Mouse (Mus musculus): ENCODE results near the gene Nanos3.

Nanos3 gene

DNA sequence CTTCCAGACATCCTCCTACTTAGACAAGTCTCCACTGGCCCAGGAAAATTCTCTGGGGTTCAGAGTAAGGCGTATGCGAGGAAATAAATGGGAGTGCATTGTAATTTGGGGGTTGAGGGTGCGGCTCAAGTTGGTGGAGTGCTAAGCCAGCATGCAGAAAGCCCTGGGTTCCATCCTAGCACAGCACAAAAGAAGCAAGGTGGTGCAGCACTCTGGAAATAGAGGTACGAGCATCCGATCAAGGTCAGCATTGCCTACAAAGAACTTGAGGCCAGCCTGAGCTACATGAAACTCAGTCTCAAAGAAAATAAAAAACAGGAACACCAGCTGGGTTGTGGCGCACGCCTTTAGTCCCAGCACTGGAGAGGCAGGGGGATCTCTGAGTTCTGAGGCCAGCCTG is at the start of gene Nanos3:
Nanos3 (minus strand) TSS at position 101 of the 400 bp plus-strand sequence.
- no peak for DNase-seq (ENCODE audit: extremely low spot score, low spot score)

- no peak for DNase-seq (ENCODE audit: extremely low spot score, low spot score)
These were observed 48.0 kb upstream of the Nanos3 start for GRCm38 (mm10) chr8:84233055-84233454.

DNA sequence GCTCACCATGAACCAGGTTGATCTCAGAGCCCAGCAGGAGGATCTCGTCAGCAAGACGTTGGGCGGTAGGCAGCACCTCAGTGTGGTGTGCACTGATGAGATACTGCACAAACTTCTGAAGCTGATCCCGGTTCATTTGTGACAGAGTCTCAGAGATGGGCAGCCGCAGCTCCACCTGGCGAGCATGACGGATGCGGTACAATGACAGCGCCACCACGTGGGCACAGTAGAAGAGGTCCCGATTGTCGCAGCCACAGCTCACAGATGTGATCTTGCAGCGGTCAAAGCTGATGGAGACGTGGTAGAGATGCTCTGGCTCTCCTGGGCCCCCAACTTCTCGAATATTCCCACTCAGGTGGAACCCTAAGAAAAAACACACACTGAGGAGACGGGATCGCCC is 45.7 kb upstream of the Nanos3 start:
- no peak for DNase-seq (ENCODE audit: extremely low spot score, low spot score)

GRCm38 (mm10) chr8:84223322-84224029 is 38.5 kb upstream of the Nanos3 start:
- no peak for DNase-seq (ENCODE audit: extremely low spot score, low spot score)

DNA sequence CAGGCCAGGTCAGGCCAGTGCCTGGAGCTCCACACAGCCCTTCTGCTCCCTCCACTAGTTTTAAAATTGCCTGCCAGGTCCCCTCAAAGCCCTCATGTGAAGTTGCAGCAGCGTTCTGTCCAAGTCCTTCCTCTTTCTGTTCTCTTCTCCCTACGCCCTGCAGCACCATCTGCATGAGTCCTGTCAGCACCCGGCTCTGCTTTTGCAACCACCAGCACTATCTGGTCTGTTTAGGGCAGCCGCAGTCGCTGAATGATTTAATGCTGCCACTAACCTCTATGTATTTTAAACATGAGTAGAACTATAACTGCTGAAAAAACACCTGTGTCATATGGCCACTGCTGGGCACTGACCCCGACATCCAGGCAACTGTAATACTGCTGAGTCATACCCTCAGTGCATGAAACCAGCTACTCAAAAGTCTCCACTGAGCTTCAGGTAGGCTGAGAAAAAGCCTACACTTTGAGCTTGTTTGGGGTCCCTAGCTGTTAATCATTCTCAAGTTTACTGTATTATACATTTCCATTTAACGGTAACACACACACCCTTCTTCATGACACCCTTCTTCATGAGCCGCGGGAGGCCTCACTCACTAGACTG is 37.6 kb upstream of the Nanos3 start:
- no peak for DNase-seq (ENCODE audit: extremely low spot score, low spot score)

DNA sequence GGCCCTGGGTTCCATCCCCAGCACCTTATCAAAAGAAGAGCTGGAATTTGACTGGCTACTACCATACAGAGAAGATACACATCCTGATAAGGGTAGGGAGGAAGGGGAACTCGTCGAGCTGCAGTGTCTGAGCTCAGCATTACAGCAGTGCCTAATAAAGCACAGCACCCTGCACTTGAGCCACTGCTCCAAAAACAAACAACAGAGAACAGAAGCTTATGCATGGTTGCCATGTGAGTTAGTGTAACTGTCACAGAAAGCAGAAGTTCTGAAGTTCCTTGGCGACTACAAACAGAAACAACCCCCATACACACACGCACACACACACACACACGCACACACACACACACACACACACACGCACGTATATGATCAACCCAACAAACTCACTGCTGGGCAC is 35.1 kb upstream of the Nanos3 start:
- DNase-seq (ENCODE audit: extremely low spot score, low spot score): no peak

GRCm38 (mm10) chr8:84218143-84218542 is 33.1 kb upstream of the Nanos3 start:
- DNase-seq (ENCODE audit: extremely low spot score, low spot score): no peak

DNA sequence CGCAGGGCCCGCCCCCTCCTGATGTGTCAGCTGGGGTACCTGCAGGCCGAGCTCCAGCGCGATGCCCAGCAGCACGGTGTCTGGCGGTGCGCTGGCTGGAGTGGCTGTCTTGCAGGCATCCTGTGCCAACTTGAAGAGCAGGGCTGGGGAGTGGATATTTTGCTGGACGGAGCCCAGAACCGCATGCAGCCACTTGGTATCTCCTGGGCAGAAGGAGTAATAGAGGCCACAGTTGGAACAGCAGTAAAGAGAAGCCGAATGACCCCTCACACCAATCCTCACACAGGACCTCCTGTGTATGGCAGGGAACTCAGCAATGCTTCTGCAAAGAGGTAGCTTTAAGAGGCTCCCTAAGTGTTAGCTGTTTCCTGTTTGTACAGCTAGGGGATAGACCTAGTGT is 32.2 kb upstream of the Nanos3 start:
- no peak for DNase-seq (ENCODE audit: extremely low spot score, low spot score)

GRCm38 (mm10) chr8:84213277-84213676 is 28.3 kb upstream of the Nanos3 start:
- DNase-seq (ENCODE audit: extremely low spot score, low spot score): no peak

GRCm38 (mm10) chr8:84211881-84212563 is 27.0 kb upstream of the Nanos3 start:
- DNase-seq (ENCODE audit: extremely low spot score, low spot score): no peak

GRCm38 (mm10) chr8:84211202-84211601 is 26.2 kb upstream of the Nanos3 start:
- DNase-seq (ENCODE audit: extremely low spot score, low spot score): no peak

DNA sequence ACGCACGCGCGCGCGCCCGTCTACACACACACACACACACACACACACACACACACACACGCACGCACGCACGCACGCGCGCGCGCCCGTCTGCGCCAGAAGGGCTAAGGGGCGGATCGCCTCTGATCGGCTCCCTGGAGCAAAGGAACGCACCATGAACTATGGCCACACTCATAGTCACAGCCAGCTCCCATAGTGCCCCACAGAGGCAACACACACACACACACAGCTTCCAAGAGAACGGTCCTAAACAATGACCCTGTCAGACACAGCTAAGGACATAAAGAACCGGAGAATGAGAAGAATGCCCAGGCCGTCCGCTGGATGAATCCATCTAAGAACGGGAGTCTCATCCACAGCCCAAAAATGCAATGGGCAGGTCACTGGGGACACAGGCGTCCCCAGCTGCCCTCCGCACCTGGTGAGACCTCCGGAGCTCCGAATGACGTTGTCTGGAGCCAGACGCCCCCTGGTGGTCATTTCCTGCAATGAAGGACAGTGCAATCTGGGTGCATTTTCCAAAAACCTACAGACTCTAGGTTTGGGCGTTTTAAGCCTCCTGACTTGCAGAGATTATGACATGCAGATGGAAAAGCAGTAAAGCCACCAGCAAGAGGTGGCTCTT is 25.3 kb upstream of the Nanos3 start:
- peak; percentile 84 for DNase-seq (ENCODE audit: extremely low spot score, low spot score)

GRCm38 (mm10) chr8:84208381-84209380 is 23.7 kb upstream of the Nanos3 start:
- DNase-seq (ENCODE audit: extremely low spot score, low spot score): no peak

GRCm38 (mm10) chr8:84207811-84208210 is 22.8 kb upstream of the Nanos3 start:
- no peak for DNase-seq (ENCODE audit: extremely low spot score, low spot score)

GRCm38 (mm10) chr8:84206666-84207065 is 21.6 kb upstream of the Nanos3 start:
- no peak for DNase-seq (ENCODE audit: extremely low spot score, low spot score)

GRCm38 (mm10) chr8:84205073-84205472 is 20.1 kb upstream of the Nanos3 start:
- no peak for DNase-seq (ENCODE audit: extremely low spot score, low spot score)

DNA sequence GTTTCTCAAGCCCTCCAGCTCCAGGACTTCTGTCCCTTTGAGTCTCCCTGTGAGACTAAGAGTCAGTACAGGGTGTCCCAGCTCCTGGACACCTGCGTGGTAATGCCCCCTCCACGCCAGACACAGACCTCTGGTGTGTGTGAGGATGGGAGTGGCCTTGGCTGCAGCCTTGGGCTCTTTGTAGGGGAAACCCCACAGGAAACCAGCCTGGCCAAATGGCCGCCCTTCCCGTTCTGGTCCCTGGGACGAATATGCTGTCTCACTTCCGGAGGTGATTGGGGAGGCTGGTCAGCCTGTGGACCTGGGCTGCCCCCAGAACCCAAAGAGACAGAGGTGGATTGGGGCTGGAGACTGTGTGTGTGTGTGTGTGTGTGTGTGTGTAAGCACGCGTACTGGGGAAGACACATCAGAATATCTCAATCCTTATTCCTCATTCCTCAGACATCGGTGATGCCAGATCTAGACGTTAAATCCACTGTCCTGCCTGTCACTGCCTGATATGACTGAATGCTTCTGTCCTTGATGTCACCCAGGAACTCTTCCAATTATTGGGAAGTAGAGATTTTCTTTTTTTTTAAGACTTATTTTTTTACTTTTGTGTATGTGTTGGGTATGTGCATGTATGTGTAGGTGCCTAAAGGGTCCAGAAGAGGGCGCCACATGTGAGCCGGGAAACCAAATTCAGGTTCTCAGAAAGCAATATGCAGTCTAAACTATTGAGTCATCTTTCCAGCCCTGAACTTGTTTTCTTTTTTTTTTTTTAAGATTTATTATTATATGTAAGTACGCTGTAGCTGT is 19.2 kb upstream of the Nanos3 start:
- peak; percentile 38 for DNase-seq (ENCODE audit: extremely low spot score, low spot score)

- peak; percentile 76 for DNase-seq (ENCODE audit: extremely low spot score, low spot score)
These were observed 18.2 kb upstream of the Nanos3 start for GRCm38 (mm10) chr8:84202938-84203917.

DNA sequence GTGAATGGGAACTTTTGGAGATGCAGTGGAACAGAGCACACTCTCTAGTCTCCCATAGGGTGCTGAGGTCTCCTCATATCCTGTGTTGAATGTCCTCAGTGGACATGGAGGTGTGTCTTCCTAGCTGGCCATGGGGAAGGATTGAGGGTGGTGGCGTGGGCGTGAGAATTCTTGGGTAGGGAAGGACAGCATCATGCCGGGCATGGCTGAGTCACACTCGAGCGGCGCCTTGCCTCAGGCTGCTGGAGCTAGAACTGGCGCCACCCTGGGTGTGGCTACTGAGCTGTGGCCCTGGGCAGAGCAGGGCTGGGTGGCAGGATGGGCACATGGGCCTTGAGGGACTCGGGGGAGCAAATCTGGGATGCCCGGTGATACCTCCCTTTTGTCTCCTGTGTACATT is 17.4 kb upstream of the Nanos3 start:
- DNase-seq (ENCODE audit: extremely low spot score, low spot score): no peak

Data from neural tube, embryonic 10.5 days (tissue).